Mouse (Mus musculus): ENCODE measurements around the gene Il17d. TPM values are rescaled to one million over a fixed set of nuclear protein-coding genes. Genes with fewer than 3 reads are reported as not detected.

Gene Il17d
- polyA plus RNA-seq, 1 experiment: not detected

GRCm38 (mm10) chr14:57554434-57554833 is 29.9 kb downstream of the Il17d start:
- no peak for TF ChIP-seq GATA1 (IDR thresholded peaks at IDR 0.05; ENCODE audit: low read length)

DNA sequence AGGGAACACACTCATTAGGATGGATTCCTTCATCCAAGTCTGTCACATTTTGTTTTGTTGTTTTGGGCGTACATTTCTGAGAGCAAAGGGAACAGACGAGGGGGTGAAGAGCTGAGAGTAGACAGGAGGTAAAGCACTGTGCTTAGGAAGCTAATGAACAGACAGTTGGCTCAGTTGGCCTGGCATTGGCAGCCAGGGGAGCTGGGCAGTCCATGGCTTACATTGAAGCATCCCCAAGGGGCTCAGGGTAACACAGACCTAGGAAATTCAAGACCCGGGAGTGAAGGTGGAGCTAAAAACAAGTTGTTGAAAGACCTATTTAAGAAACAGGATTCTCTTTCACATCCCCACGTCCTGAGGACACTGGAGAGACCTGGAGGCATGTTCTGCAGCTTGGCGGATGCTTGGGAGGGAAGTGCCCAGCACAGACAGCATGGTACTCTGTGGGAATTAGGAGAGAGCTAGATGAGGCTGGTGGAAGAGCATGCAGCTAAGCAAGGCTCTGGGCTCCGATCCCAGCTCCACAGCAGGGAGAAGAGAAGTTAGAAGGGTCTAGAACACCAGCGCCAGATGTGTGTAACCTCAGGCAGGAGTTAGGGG is 31.0 kb downstream of the Il17d start:
- no peak for TF ChIP-seq GATA1 (IDR thresholded peaks at IDR 0.05; ENCODE audit: low read length)

- no peak for TF ChIP-seq GATA1 (IDR thresholded peaks at IDR 0.05; ENCODE audit: low read length)
Observed at GRCm38 (mm10) chr14:57556922-57557321, 32.3 kb downstream of the Il17d start.

- no peak for TF ChIP-seq GATA1 (IDR thresholded peaks at IDR 0.05; ENCODE audit: low read length)
Observed at GRCm38 (mm10) chr14:57565626-57566025, 41.0 kb downstream of the Il17d start.

GRCm38 (mm10) chr14:57571155-57572133 is 46.9 kb downstream of the Il17d start, which contains the start of gene Eef1akmt1:
TSS of gene Eef1akmt1 (minus strand) at chr14:57571612.
- peak; percentile 5 for TF ChIP-seq GATA1 (IDR thresholded peaks at IDR 0.05; ENCODE audit: low read length)

DNA sequence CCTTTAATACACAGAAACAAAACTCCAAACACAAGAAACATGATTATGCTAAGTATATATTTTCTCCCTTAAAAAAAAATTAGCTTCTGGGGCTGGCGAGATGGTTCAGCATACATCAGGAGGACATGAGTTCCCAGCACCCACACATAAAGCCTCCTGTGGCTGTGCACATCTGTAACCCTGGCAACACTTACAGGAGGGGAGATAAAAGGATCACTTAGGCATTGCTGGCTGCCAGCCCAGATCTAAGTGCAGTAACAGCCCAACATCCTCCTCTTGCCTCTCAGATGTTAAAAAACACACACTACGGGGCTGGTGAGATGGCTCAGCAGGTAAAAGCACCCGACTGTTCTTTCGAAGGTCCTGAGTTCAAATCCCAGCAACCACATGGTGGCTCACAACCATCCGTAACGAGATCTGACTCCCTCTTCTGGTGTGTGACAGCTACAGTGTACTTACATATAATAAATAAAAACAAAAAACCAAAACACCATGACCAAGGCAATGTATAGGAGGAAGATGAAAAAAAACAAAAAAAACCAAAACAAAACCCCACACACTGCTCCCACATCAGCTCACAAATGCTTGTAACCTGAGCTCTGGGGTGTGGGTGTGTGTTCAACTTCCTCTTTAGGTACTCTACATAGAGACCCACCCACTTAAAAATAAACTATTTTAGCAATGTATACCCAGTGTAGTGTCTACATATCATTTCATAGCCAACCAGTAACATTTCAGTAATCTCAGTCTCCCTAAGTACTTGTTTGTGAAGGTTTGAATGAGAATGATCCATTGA is 50.4 kb downstream of the Il17d start:
- no peak for TF ChIP-seq GATA1 (IDR thresholded peaks at IDR 0.05; ENCODE audit: low read length)

GRCm38 (mm10) chr14:57576364-57577060 is 51.9 kb downstream of the Il17d start:
- TF ChIP-seq GATA1 (IDR thresholded peaks at IDR 0.05; ENCODE audit: low read length): no peak

- no peak for TF ChIP-seq GATA1 (IDR thresholded peaks at IDR 0.05; ENCODE audit: low read length)
Observed at GRCm38 (mm10) chr14:57591830-57592229, 67.3 kb downstream of the Il17d start.

Other genes starting within 250 kb of the Il17d start
- 1.3 and 1.5 TPM in 2 replicates for gene Cryl1, start 126.2 kb upstream of the Il17d start, polyA plus RNA-seq (2012)
- 2.8 and 3.5 TPM in 2 replicates for gene Ift88, start 100.7 kb upstream of the Il17d start, polyA plus RNA-seq (2012)
- gene Eef1akmt1, start 46.8 kb downstream of the Il17d start, polyA plus RNA-seq (2012): 1.1 and 2.8 TPM in 2 replicates
- 4.7 and 20.5 TPM in 2 replicates for gene Xpo4, start 140.7 kb downstream of the Il17d start, polyA plus RNA-seq (2012)
- not detected in 2 replicates for gene Gm49361, start 221.3 kb downstream of the Il17d start, polyA plus RNA-seq (2012)
- gene Lats2, start 233.6 kb downstream of the Il17d start, polyA plus RNA-seq (2012): 0.02 TPM in 1 of 2 replicates, not detected in the other